Mouse (Mus musculus): Measurements from ENCODE around the gene Apopt1.

Gene Apopt1

GRCm38 (mm10) chr12:111769816-111770577, 56.9 kb downstream of the Apopt1 start:
- no peak for DNase-seq (ENCODE audit: low spot score in 2 of 2)

GRCm38 (mm10) chr12:111770651-111771050, 57.6 kb downstream of the Apopt1 start:
- no peak for DNase-seq (ENCODE audit: low spot score in 2 of 2)

- no peak for DNase-seq (ENCODE audit: low spot score in 2 of 2)
These were observed 61.1 kb downstream of the Apopt1 start for GRCm38 (mm10) chr12:111774156-111774555.

DNA sequence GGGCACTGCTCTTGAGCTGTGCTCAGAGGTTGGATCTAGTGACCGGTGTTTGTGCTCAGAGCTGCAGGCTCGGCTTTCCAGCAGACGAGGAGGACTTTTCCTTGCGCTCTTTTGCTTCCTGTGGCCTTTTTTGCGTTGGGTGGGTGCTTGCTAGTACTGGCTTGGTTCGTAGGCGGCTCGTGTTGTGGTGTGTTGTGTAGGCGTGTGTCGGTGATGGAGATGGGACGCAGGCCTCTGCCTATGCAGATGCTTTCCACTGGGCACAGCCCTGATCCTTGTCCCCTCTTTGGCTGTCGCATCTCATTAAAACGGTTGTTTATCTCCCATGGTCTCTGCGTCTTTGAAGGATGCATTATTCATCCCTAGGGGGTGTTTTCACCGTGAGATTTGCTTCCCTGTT, 61.8 kb downstream of the Apopt1 start:
- no peak for DNase-seq (ENCODE audit: low spot score in 2 of 2)

- DNase-seq (ENCODE audit: low spot score in 2 of 2) = no peak
These were observed 64.9 kb downstream of the Apopt1 start for GRCm38 (mm10) chr12:111777919-111778318.

- DNase-seq (ENCODE audit: low spot score in 2 of 2) = no peak
These were observed 66.5 kb downstream of the Apopt1 start for GRCm38 (mm10) chr12:111779544-111779943.

DNA sequence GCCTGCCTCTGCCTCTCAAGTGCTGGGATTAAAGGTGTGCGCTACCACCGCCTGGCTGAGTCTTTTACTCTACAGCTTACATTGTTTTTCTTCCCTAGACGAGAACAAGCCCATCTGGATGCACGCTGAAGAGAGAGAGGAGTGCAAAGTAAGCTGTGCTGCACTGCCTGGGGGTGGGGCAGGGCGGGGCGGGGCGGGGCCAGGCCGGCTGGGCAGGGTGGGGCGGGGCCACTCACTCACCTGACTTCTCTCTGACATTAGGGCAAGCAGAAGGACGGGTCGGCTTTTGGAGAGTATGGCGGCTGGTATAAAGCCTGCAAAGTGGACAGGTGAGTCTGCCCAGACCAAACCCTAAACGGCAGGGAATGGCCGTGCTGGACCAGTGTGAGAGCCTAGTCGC, 72.1 kb downstream of the Apopt1 start:
- no peak for DNase-seq (ENCODE audit: low spot score in 2 of 2)

GRCm38 (mm10) chr12:111787015-111787414, 74.0 kb downstream of the Apopt1 start:
- DNase-seq (ENCODE audit: low spot score in 2 of 2) = no peak

DNA sequence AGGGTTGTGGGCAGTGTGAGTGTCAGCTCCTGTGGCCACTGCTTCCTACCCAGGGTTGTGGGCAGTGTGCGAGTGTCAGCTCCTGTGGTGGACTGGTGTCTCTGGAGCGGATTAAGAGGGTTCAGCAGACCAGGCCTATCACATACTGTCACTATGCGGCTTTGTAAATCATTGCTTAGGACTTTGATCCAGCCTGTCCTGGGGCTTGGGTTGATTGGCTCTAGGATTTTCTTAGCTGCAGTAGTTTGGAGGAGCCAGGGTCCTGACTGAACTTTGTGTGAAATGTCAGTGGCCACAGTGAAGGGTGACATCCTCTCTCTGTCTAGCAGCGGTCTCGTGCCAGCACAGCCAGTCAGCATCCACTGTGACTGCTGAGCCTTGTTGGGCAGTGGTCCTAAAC, 77.0 kb downstream of the Apopt1 start:
- DNase-seq (ENCODE audit: low spot score in 2 of 2) = no peak

- DNase-seq (ENCODE audit: low spot score in 2 of 2) = no peak
These were observed 77.6 kb downstream of the Apopt1 start for GRCm38 (mm10) chr12:111790631-111791030.

- no peak for DNase-seq (ENCODE audit: low spot score in 2 of 2)
These were observed 78.5 kb downstream of the Apopt1 start for GRCm38 (mm10) chr12:111791474-111792104.

DNA sequence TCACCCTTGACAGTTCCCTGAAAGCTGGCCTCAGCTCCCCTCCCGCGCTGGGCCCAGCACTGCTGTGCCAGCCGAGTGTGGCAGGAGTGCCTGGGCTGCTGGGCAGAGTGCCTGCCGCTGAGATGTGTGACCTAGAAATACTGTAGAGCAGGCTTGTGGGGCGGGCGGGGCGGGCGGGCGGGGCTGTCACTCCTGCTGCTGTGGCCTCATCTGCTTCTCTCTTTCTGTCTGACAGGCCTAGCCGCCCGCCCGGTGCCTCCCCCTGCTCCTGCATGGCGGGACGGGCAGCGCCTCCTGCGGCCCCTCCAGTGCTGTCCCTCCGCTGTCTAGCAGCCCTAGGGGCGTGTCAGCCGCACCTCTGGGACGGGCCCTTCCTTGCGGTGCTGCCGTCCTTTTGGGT, 81.0 kb downstream of the Apopt1 start:
- DNase-seq (ENCODE audit: low spot score in 2 of 2) = no peak

DNA sequence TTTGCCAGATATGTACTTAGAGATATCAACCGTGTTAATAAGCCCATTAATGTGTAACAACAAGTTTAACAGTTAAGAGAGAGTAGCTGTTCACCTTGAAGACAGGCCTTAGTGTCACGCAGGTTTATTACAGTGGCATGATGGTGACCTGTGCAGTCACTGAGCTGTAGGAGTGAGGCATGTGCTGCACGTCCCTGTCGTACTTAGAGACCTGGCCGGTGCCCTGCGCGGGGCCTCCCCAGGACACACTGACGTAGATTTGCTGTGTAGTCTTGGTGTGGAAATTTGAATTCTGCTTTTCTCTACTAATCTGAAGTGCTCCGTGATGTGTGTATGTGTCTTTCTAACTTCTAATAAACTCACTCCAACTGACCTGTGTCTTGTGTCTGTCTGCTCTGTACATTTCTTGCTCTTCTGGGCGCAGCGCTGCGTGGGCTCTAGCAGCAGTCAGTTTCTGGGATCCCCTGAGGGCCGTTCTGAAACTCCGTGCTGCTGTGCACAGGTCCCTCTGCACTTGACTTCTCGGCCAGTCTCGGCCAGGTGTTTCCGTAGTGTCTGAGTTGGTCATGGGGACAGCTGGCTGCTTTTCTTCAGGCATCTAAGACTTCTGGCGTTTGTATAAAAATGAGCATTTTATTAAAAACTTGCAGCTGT, 81.6 kb downstream of the Apopt1 start:
- no peak for DNase-seq (ENCODE audit: low spot score in 2 of 2)

DNA sequence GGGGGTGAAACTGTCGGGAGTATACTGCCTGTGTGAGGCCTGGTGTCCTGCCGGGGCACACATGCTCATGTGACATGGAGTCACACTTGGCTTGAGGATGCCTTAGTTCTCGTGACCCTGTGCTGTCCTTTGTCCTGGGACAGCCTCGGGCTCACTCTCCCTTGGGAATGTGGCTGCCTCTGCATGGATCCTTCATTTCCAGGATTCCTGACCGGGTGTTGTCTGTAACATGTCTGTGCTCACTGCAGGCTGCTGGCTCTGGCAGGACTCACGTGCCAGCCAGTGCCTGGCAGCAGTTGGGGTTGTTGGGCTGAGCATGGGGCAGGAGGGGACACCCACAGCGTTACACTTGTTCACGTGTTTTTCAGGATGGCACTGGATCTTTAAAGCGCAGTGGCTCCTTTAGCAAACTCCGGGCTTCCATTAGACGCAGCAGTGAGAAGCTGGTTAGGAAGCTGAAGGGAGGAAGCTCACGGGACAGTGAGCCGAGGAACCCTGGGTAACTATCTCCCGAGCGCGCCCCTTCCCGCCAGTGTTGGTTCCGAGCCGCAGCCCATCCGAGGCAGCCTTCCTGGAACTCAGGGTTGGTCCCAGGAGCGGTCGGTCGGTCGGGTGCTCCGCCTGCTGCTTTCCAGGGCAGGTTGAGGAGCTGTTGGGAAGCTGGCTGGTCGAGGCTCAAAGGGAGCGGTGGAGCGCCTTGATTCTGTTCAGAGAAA, 82.3 kb downstream of the Apopt1 start:
- DNase-seq (ENCODE audit: low spot score in 2 of 2) = no peak

DNA sequence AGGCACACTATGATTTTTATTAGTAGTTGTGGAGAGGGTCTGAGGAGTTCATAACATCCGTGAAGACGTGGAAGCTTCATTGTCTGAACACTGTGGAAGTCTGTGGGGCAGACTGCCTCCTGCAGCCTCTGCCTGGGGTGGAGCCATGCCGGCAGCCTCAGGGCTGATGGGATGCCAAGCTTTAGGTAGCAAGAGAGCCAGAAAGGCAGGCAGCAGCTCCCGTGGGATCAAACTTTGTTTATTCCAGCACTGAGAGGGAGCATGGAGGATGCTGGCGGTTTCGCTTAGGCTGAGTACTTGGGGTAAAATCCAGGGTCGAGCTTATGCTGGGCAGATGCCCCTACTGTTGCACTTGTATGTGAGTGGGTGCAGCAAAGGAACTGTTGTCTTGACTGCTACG, 84.2 kb downstream of the Apopt1 start:
- DNase-seq (ENCODE audit: low spot score in 2 of 2) = no peak

GRCm38 (mm10) chr12:111798493-111798892, 85.4 kb downstream of the Apopt1 start:
- DNase-seq (ENCODE audit: low spot score in 2 of 2) = no peak

DNA sequence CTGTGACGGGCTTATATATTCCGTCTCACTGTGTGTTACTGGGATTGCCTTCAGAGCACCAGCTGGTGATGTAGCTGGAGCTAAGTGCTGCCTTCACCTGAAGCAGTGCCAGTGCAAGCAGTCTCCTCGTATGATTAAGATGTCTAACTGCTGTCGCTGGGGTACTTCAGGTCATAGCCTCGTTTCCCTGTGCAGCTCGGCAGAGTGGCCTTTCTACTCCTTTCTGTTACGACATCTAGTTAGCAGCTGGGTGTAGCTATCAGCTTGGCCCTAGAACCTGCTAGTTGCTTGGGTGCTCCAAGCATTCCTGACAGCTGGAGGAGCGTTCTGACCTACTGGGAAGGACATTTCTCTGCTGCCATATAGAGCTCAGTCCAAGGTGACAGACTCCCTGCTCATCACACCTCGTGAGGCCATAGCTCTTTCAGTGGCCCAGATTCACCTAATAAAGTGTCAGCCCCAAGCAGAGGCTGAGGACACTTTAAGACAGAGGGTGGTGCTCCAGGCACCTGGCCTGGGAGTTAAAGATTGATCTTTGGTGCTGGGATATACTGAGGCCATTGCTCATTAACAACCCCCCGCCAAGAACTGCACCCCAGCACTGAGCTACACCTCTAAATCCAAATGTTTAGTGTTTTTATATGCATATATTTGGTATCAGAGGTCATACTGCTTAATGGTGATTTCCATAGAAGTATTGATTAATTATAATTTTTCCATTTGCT, 87.6 kb downstream of the Apopt1 start:
- DNase-seq (ENCODE audit: low spot score in 2 of 2) = no peak

- DNase-seq (ENCODE audit: low spot score in 2 of 2) = no peak
These were observed 90.5 kb downstream of the Apopt1 start for GRCm38 (mm10) chr12:111803538-111803937.

Measured in left cerebral cortex, adult 9 months (tissue).